Mouse (Mus musculus): ENCODE data around the gene Ppm1l. TPM values are rescaled to one million over a fixed set of nuclear protein-coding genes. Genes with fewer than 3 reads are reported as not detected.
A peak's percentile ranks its signal among the peaks of the same experiment; 100 is the strongest.

Gene Ppm1l
- polyA plus RNA-seq, 1 experiment from 2014 or later: 6.3 TPM

DNA sequence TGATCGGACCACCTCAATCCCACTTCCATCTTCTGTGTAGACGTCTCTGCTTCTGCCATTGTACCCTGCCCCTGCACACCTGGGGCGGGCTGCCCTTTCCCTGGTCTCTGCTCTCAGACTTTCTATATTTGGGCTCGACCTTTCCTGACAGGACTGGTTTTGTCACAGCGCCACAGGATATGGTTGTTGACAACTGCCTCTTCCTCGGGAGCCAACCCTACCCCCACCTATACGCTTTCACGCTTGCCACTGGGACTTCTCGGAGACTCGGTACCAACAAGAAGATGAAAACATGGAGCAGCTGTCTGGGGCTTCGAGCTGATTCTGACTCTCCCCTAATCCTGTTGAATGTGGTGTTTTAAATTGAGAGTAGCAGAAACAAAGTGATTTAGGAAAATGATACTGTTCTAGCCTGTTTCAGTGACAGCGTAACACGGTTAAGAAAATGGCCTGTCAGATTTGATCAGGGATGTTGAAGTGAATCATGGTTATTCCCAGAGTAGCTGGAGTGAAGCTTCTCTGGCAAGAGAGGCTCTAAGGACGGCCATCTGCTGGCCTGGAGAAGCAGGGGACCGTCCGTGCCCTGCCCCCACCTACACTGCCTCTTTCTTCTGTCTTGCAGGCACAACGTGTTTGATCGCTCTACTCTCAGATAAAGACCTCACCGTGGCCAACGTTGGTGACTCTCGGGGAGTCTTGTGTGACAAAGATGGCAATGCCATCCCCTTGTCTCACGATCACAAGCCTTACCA is 232.2 kb downstream of the Ppm1l start:
- no peak for ATAC-seq (ENCODE audit: insufficient read depth)
- H3K27ac ChIP-seq (ENCODE audit: low read depth): no peak overlapping the region
- no peaks in the 10 kb centered on the region for H3K9me3 ChIP-seq (ENCODE audit: low read depth, low read length)
- H3K27me3 ChIP-seq (ENCODE audit: insufficient read depth, low read length): no peaks in the 10 kb centered on the region
- no peak overlapping the region for H3K4me3 ChIP-seq (ENCODE audit: low read depth, low read length)
- WGBS: 60% methylated on average over 22 of the region's 22 CpGs
- no peaks in the 10 kb centered on the region for H3K36me3 ChIP-seq (ENCODE audit: insufficient read depth)
- H3K4me2 ChIP-seq: 0 out of 2 replicates have a peak overlapping the region, but pooled peaks have one; percentile 7
- no peaks in the 10 kb centered on the region for H3K4me1 ChIP-seq (ENCODE audit: insufficient read depth)
- DNase-seq: peak; percentile 33
- no peak overlapping the region for H3K9ac ChIP-seq
- TF ChIP-seq CTCF (IDR thresholded peaks at IDR 0.05; ENCODE audit: low read depth): no peak

DNA sequence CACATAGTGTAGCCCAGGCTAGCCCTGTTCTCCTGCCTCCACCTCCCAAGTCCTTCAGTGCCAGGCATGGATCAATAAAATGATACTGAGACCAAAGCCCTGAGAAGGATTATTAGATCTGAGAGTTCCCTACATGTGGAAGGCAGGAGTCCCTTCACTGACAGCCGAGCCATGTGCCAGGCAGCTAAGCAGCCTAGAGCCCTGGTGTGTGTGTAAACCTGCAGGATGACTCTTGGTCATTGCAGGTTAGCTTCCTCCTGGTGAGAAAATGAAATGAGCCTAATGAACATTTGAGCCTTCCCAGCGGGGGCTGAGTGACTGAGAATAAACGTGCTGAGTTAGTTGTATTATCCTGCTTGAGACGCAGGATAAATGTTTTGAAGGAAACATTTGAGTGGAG is 232.9 kb downstream of the Ppm1l start:
- 72% methylated on average over 4 of the region's 4 CpGs for WGBS
- Histone ChIP-seq H3K9me3 (ENCODE audit: low read depth, low read length) (no peaks in the 10 kb centered on the region), H3K27ac (ENCODE audit: low read depth) (no peak overlapping the region), H3K4me3 (ENCODE audit: low read depth, low read length) (no peak overlapping the region), H3K27me3 (ENCODE audit: insufficient read depth, low read length) (no peaks in the 10 kb centered on the region), H3K36me3 (ENCODE audit: insufficient read depth) (no peaks in the 10 kb centered on the region), H3K4me1 (ENCODE audit: insufficient read depth) (no peaks in the 10 kb centered on the region), H3K9ac (no peak overlapping the region), H3K4me2 (no peak overlapping the region)
- no peak for TF ChIP-seq CTCF (IDR thresholded peaks at IDR 0.05; ENCODE audit: low read depth)
- DNase-seq (no peak), ATAC-seq (ENCODE audit: insufficient read depth) (no peak)

DNA sequence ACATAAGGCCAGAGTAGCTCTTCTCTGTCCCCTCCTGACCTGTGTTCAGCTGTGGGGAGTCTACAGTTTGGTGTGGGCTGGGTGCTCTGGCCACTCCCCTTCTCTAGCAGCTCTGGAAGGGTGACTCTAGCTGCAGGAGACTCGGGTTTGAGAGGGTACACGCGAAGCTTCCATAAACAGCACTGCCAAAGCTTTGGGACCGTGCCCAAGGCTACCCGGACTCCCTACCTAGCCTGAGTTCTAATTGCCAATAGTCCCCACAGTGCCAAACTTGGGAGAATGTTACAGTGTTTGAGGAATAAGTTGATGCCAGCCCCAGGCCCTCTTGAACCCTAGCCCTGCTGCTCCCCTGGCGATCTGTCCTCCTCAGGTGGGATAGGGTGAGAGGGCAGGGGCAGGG is 238.8 kb downstream of the Ppm1l start:
- DNase-seq: no peak
- no peak overlapping the region for H3K4me2 ChIP-seq
- ATAC-seq (ENCODE audit: insufficient read depth): no peak
- H3K4me3 ChIP-seq (ENCODE audit: low read depth, low read length): no peak overlapping the region
- TF ChIP-seq CTCF (IDR thresholded peaks at IDR 0.05; ENCODE audit: low read depth): no peak
- no peaks in the 10 kb centered on the region for H3K36me3 ChIP-seq (ENCODE audit: insufficient read depth)
- no peak overlapping the region for H3K27ac ChIP-seq (ENCODE audit: low read depth)
- no peaks in the 10 kb centered on the region for H3K9me3 ChIP-seq (ENCODE audit: low read depth, low read length)
- WGBS: 81% methylated on average over 6 of the region's 6 CpGs
- H3K4me1 ChIP-seq (ENCODE audit: insufficient read depth): no peaks in the 10 kb centered on the region
- no peaks in the 10 kb centered on the region for H3K27me3 ChIP-seq (ENCODE audit: insufficient read depth, low read length)
- no peak overlapping the region for H3K9ac ChIP-seq

DNA sequence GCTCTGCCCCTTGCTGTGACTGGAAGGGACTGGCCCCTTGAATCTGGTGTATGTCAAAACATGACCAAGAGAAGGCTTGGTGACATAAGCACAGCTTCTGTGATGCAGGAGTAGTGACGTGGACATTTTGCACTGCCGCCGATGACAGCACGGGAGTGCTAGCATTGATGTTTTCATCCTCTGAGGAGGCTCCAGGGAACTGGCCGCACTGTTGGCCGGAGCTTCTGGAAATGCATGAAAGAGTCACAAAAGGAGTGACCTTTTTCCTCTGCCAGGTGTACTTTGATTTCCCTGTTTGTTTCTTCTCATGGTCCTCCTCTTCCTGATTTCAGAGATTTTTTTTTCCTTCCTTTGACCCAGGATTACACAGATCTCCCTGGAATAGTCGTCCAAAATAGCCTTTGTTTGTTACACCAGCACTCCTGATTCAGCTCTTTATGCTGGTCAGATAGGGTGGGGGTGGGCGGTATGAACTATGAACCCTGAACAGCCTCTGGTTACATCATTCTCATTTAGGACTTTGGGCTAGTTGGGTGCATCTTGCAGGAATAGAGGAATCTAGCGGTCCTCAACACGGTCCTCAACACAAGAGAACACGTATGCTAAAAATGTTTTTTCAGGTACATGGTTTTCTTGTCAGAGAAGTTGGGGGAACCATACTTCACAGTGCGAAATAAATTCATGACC is 239.6 kb downstream of the Ppm1l start:
- Histone ChIP-seq H3K4me1 (ENCODE audit: insufficient read depth) (no peaks in the 10 kb centered on the region), H3K27me3 (ENCODE audit: insufficient read depth, low read length) (no peaks in the 10 kb centered on the region), H3K4me3 (ENCODE audit: low read depth, low read length) (no peak overlapping the region), H3K9ac (no peak overlapping the region), H3K9me3 (ENCODE audit: low read depth, low read length) (no peaks in the 10 kb centered on the region), H3K4me2 (no peak overlapping the region), H3K36me3 (ENCODE audit: insufficient read depth) (no peaks in the 10 kb centered on the region), H3K27ac (ENCODE audit: low read depth) (no peak overlapping the region)
- no peak for DNase-seq
- WGBS: 80% methylated on average over 12 of the region's 12 CpGs
- ATAC-seq (ENCODE audit: insufficient read depth): no peak
- no peak for TF ChIP-seq CTCF (IDR thresholded peaks at IDR 0.05; ENCODE audit: low read depth)

DNA sequence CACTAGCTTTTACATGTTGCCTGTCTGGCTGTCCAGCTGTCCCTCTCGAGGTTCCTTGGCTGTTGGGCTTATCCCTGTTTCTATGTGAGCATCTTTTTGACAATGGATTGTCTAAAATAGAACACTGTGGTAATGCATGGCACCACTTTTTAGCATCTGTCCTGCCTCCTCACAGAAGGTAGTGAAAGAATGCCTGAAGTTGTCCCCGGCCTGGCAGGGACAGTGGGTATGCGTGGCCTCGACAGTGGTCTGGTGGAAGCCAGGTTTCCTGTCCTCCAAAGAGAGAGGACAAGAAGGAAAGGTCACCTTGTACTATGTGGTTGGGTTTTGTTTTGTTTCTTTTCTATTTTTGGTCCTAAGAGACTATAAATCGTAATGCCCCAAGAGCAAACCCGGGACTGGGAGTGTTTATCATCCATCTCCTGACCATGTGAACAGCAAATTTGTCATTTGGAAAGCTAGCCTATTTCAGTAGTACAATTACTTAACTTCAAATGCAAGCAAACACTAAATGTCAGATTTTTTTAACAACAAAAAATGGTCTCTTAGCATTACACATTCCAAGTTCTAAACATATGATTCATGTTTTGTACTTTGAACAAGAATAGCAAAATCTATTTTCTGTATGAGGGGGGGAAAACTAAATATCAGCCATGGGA is 242.8 kb downstream of the Ppm1l start:
- Histone ChIP-seq H3K27me3 (ENCODE audit: insufficient read depth, low read length) (no peaks in the 10 kb centered on the region), H3K4me3 (ENCODE audit: low read depth, low read length) (no peak overlapping the region), H3K27ac (ENCODE audit: low read depth) (no peak overlapping the region), H3K9ac (no peak overlapping the region), H3K36me3 (ENCODE audit: insufficient read depth) (no peaks in the 10 kb centered on the region), H3K4me1 (ENCODE audit: insufficient read depth) (0 out of 2 replicates have a peak, but pooled peaks cover 3% of the 10 kb centered on the region), H3K9me3 (ENCODE audit: low read depth, low read length) (no peaks in the 10 kb centered on the region), H3K4me2 (no peak overlapping the region)
- ATAC-seq (ENCODE audit: insufficient read depth) (no peak), DNase-seq (no peak)
- no peak for TF ChIP-seq CTCF (IDR thresholded peaks at IDR 0.05; ENCODE audit: low read depth)
- 70% methylated on average over 6 of the region's 6 CpGs for WGBS

DNA sequence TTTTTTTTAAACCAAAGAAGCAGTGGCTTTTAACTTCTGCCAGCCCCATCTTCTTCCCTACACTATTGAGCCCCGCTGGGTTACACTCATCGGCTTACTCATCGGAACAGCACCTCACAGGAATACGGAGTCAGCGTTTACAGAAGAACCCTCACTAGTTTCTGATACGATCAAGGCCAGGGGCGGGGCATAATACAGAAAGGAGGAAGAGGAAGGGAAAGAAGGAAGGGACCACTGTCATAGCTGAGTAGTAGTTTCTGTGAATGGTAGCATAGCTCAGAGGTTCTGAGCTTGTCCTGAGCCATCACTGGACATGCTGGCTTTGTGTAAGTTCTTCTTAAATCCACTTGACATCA is 243.3 kb downstream of the Ppm1l start:
- DNase-seq (no peak), ATAC-seq (ENCODE audit: insufficient read depth) (no peak)
- Histone ChIP-seq H3K4me3 (ENCODE audit: low read depth, low read length) (no peak overlapping the region), H3K9me3 (ENCODE audit: low read depth, low read length) (no peaks in the 10 kb centered on the region), H3K36me3 (ENCODE audit: insufficient read depth) (no peaks in the 10 kb centered on the region), H3K27me3 (ENCODE audit: insufficient read depth, low read length) (no peaks in the 10 kb centered on the region), H3K27ac (ENCODE audit: low read depth) (no peak overlapping the region), H3K4me1 (ENCODE audit: insufficient read depth) (0 out of 2 replicates have a peak, but pooled peaks cover 3% of the 10 kb centered on the region), H3K4me2 (no peak overlapping the region), H3K9ac (no peak overlapping the region)
- WGBS: 61% methylated on average over 7 of the region's 7 CpGs
- TF ChIP-seq CTCF (IDR thresholded peaks at IDR 0.05; ENCODE audit: low read depth): no peak

DNA sequence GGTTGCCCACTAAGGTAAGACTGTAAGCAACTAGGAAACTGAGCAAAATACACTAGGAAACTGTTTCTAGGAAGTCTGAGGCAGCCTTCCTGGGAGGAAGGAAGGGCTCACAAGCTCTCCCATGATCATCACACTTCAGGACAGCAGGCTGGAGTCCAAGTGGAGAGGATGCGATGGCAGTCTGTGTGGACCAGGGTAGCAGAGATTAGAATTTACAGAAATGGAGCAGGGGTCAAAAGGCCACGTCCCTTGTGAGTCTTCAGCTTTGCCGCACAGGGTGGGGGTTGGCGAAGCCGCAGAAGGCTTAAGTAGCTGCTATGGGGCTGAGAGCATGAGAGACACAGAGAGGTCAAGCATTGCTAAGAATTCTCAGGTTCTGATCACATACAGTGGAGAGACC is 245.0 kb downstream of the Ppm1l start:
- ATAC-seq (ENCODE audit: insufficient read depth) (no peak), DNase-seq (peak; percentile 18)
- Histone ChIP-seq H3K4me2 (no peak overlapping the region), H3K4me1 (ENCODE audit: insufficient read depth) (0 out of 2 replicates have a peak, but pooled peaks cover 3% of the 10 kb centered on the region), H3K4me3 (ENCODE audit: low read depth, low read length) (no peak overlapping the region), H3K9ac (no peak overlapping the region), H3K27ac (ENCODE audit: low read depth) (no peak overlapping the region), H3K27me3 (ENCODE audit: insufficient read depth, low read length) (no peaks in the 10 kb centered on the region), H3K36me3 (ENCODE audit: insufficient read depth) (no peaks in the 10 kb centered on the region), H3K9me3 (ENCODE audit: low read depth, low read length) (no peaks in the 10 kb centered on the region)
- 66% methylated on average over 5 of the region's 5 CpGs for whole genome bisulfite sequencing
- no peak for TF ChIP-seq CTCF (IDR thresholded peaks at IDR 0.05; ENCODE audit: low read depth)

Data from lung, embryonic 14.5 days (tissue).